Mouse (Mus musculus): Measurements from ENCODE around the gene Ralgapa2. TPM values are rescaled to one million over a fixed set of nuclear protein-coding genes. Genes with fewer than 3 reads are reported as not detected.

The Ralgapa2 gene
- total RNA-seq, 4 experiments from 2014 or later = 19.6 to 23.7 (median 20.7) TPM

DNA sequence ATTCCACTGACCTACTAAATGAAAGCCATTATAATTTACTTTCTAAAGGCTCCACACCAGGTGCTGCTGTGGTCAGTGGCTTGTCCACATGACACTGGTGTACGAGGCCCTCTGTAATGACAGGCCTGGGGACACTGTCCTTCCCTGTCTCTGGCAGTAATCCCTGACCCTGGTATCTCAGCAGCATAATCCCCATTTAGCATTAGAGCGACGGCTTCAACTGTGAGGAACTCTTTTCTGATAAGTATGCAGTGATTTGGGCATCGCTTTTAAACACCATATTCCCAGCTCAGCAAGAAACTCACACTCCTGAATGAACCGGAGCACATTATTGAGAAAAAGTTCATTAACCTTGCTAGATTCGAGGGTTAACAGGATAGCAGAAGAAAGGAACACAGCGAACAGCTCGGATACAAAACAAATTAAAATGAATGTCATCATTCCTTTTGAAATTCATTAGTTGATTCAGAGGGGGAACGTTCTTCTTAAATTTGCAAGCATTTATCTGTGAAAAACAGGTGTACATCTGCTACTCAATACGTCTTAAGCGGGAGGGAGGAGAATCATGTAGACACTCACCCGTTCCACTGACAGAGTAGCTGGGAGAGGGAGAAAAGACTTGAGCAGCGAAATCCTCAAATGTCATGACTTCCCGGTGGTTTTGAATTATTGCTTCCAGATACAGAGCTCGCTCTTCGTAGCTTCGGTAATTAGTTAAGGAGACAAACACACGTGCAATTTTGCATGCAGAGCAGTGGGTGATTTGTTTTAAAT is 252.2 kb downstream of the Ralgapa2 start:
- DNase-seq (ENCODE audit: low spot score in 2 of 2) = no peak

- DNase-seq (ENCODE audit: low spot score in 2 of 2) = peak in 1 of 2 experiments; percentile 56
Observed at GRCm38 (mm10) chr2:146258736-146259469, 253.2 kb downstream of the Ralgapa2 start.

GRCm38 (mm10) chr2:146257609-146258008 is 254.5 kb downstream of the Ralgapa2 start:
- DNase-seq (ENCODE audit: low spot score in 2 of 2) = no peak

DNA sequence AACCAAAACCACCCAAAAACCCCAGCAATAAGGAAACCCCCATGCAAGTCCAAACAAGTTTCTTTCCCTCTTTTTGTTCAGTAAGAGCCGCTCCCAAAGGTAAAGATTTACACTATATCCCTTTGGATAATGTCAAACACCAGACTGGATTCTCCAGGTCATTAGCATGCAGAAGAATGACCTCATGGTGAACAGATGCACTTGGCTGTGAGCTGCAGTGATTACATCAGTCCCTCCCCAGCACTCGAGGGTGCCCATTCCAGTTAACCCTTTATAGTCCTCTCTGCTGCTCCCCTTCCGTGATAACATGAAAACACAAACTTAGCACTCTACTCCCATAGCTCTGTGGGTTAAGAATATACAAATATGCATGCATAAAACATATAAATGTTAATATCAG is 255.1 kb downstream of the Ralgapa2 start:
- DNase-seq (ENCODE audit: low spot score in 2 of 2) = no peak

GRCm38 (mm10) chr2:146256321-146256875 is 255.7 kb downstream of the Ralgapa2 start:
- no peak for DNase-seq (ENCODE audit: low spot score in 2 of 2)

DNA sequence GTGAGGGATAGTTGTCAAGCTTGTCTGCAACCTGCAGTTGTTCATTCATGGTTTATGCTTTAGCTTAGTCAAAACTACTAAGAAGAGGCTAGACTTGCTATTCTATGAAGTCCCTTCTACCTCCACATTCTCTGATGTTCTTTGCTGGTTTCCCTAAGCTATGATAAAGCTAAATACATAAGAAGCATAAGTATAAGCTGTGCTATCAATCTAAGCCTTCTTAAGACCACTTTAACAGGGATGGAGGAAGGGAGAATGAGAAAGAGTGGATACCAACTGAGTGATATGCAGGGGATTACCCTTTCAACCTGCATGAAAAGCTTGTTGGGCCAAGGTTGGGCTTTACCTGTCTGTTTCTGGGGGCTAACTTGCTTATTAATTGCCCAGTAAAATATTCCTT is 256.5 kb downstream of the Ralgapa2 start:
- no peak for DNase-seq (ENCODE audit: low spot score in 2 of 2)

- DNase-seq (ENCODE audit: low spot score in 2 of 2) = no peak
Observed at GRCm38 (mm10) chr2:146254387-146254786, 257.8 kb downstream of the Ralgapa2 start.

DNA sequence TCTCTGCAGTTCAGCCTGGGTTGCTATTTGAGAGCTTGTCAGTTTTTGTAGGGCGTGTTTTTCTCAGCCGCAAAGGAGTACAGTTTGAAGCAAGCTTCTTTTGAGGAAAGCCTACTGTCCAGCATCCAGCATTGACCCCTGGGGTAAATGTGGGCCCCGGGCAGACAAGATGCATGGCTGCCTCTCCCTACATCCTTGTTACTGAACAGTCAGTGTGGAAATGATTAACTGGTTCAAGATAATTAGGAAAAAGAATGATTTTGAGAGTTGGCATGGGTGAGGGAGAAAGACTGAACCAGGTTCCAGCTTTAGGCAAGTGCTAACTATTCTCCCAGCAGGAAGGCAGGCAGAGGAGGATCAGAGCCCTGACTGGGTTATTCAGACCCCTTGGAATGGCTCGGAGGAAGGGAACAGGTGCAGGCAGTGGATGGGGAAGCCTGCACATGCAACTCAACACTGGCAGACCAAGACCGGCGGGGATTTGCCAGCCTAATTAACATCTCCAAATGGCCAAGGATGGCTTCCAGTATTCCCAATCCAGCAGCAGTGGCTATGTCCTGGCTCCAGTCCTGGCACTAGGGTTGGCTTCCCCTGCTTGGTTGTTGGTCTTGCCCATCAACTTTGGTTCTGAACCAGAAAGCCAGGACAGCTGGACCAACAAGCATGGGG is 261.8 kb downstream of the Ralgapa2 start:
- DNase-seq (ENCODE audit: low spot score in 2 of 2) = no peak

DNA sequence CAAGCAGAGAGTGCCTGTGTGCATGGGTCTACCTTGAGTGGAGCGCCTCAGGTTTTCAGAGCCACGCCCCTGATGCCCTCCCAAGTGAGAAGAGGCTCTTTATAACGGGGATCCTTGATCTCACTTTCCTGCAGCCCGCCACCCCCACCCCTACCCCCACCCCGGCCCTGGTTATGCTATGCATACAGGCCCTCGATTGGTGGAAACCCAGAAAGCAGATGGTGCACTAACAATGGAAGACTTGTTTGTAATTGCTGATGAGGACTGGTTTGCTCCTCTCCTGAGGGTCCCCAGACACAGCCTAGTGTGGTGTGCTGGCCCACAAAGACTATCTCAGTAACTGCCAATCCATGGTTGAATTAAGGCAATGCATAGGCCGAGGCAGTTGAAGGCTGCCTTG is 263.1 kb downstream of the Ralgapa2 start:
- DNase-seq (ENCODE audit: low spot score in 2 of 2) = no peak

DNA sequence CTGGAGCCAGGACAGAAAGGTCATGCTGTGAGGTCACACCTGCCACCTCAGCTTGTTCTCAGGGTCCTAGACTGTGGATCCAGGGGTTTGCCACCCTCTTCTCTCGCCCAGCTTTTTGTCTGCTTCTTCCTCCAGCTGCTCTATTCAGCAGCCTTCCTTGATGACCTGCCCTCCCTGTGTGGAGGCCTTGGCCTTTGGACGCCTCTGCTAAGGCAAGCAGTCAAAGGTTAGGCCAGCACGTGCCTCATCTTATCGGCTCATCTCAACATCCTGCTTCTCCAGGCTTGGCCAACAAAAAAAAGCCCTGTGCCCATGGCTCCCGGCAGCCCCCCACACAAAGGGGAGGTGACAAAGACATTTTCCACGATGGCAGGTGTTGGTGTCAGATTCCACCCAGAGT is 264.6 kb downstream of the Ralgapa2 start:
- DNase-seq (ENCODE audit: low spot score in 2 of 2) = no peak

DNA sequence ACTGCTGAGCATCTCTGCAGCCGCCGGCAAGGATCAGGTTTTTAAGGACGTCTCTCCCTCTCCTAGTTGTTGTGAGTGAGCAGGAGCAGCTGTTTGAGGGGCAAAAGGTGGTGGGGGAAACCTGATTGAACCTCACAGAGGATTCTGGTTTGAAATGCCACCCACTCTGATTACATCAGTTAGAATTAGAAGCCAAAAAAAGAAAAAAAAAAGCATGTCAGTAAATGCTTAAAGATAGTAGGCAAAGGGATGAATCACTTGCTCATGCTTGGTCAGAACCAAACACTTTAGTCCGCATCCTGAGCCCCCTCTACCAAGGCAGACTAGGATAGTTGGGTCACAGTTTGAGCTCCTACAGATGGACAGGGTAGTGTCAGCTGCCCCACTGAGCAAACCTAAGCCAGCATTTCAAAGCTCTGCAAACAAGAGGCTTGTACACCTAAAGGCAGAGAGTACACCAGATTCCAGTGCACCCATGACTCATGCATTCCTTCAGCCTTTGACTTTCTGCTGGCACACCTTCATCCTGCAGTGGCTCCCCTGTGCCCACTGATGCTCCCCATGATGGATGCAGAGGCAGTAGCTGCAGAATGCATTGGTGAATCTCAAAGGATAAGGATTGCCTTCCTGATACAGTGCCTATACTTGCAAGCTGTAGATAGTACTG is 265.6 kb downstream of the Ralgapa2 start:
- DNase-seq (ENCODE audit: low spot score in 2 of 2) = peak in 1 of 2 experiments; percentile 37

- DNase-seq (ENCODE audit: low spot score in 2 of 2) = no peak
Observed at GRCm38 (mm10) chr2:146245401-146245800, 266.7 kb downstream of the Ralgapa2 start.

DNA sequence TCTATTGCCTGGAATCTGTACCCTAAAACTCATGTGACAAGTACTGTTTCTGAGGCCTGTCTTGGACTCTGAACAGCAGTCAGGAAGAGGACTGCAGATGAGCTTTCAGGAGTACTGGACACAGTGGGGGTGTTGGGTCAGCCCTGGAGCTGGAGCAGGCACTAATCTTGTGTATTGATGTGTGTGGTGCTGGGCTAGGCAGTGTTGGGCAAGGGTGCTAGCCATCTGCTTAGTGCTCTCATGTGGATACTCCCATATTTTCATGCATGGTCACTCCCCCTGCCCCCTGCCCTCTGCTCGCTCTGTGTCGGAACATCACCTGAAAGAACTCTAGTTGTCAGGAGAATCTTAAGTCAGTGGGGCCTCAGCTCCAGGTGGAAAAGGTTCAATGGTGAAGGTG is 268.1 kb downstream of the Ralgapa2 start:
- no peak for DNase-seq (ENCODE audit: low spot score in 2 of 2)

- no peak for DNase-seq (ENCODE audit: low spot score in 2 of 2)
Observed at GRCm38 (mm10) chr2:146239196-146239747, 272.9 kb downstream of the Ralgapa2 start.

GRCm38 (mm10) chr2:146231485-146231884 is 280.7 kb downstream of the Ralgapa2 start:
- DNase-seq (ENCODE audit: low spot score in 2 of 2) = no peak

DNA sequence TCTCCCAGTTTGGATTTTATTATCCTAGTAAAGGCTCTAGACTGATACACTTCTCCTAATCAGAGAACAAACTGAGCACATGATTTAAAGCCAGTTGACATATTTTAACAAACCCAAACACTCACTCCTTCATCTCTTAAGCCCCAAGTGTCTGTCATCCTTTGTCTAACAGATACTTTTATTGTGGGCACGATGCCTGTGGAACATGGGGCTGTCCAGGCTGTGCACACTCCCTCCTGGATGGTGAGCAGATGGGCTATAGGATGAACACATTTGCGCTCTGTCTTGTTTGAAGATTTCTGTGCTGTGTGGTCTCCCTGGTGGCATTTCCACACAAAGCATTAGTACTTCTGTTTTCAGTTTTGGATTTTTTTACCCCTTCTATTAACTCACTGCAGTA is 283.7 kb downstream of the Ralgapa2 start:
- DNase-seq (ENCODE audit: low spot score in 2 of 2) = no peak

GRCm38 (mm10) chr2:146227646-146228045 is 284.5 kb downstream of the Ralgapa2 start:
- DNase-seq (ENCODE audit: low spot score in 2 of 2) = no peak

GRCm38 (mm10) chr2:146226484-146226883 is 285.7 kb downstream of the Ralgapa2 start:
- no peak for DNase-seq (ENCODE audit: low spot score in 2 of 2)

DNA sequence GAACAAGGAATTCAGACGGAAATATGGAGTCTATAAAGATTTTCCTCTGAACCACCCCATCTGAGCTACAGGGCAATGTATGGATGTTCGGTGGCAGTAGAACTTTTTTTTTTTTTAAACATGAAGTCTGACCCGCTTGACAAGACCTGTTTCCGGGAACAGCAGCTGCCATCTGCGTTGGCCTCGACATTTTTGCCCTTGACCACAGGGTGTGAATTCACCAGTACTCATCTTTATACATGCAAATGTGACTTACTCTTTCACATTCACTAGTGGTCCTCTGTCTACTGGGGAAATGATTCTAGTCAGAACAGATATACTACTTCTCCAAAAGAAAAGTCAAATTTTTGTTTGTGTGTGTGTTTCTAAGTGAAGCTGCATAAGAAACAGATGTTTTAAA is 286.3 kb downstream of the Ralgapa2 start:
- DNase-seq (ENCODE audit: low spot score in 2 of 2) = no peak

GRCm38 (mm10) chr2:146224141-146224540 is 288.0 kb downstream of the Ralgapa2 start:
- DNase-seq (ENCODE audit: low spot score in 2 of 2) = no peak

Measured in left cerebral cortex, adult 8-10 months (tissue).